Mouse (Mus musculus) stomach, postnatal 0 days (tissue): Measurements from ENCODE around the gene Wdr43.

Experiments
- CTCF ChIP-seq: IDR thresholded peaks from 2 replicates; pipeline ENCODE4 v1.5.1; 2016; ENCODE audit warnings: antibody characterized with exemption, low read depth, mild to moderate bottlenecking, moderate library complexity
- EP300 ChIP-seq: optimal IDR thresholded peaks from 2 replicates; pipeline ENCODE3; 2016; ENCODE audit warnings: antibody characterized with exemption

DNA sequence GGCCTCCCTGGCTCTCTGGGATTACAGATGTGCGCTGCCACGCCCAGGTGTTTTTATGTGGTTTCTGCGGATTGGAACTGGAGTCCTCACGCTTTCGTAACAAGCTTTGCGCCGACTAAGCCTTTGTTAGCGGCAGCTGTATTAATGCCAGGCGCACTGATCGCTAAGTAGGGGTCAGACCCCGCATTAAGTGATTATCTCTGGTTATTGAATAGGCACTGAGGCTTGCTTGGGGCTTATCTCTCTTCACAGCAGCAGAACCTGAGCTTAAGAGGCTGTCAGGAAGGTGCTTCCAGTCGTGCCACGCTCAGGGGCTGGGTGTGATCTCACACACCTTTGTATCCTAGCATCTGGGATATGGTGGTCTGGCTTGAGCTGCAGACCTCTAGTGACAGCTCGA, 66.0 kb downstream of the Wdr43 start:
- TF ChIP-seq CTCF = no peak
- no peak for TF ChIP-seq EP300
